Mouse (Mus musculus) NIH3T3 (cell line): ENCODE measurements at regions not wholly inside any gene's neighbourhood (a gene's known extent, or its start where the extent isn't known, plus 50 kb on each side); places are given as distances from the start of the nearest gene placed in this dataset.
A peak's percentile ranks its signal among the peaks of the same experiment; 100 is the strongest.

Source experiments
- DNase-seq: peaks from one replicate; pipeline ENCODE4 v3.0.0-alpha.2; 2012; ENCODE audit warnings: low read depth

- DNase-seq, result peak; percentile 44
Measured at GRCm38 (mm10) chr8:23504704-23505103, 1093.5 kb downstream of the Mrps31 start.

GRCm38 (mm10) chr8:23505216-23505615 is 1094.1 kb downstream of the Mrps31 start:
- no peak for DNase-seq

GRCm38 (mm10) chr8:23505966-23506365 is 1094.8 kb downstream of the Mrps31 start:
- DNase-seq, result no peak

- peak; percentile 49 for DNase-seq
Measured at GRCm38 (mm10) chr8:23507661-23508060, 1096.5 kb downstream of the Mrps31 start.

- DNase-seq, result no peak
Measured at GRCm38 (mm10) chr8:23510076-23510475, 1098.9 kb downstream of the Mrps31 start.

DNA sequence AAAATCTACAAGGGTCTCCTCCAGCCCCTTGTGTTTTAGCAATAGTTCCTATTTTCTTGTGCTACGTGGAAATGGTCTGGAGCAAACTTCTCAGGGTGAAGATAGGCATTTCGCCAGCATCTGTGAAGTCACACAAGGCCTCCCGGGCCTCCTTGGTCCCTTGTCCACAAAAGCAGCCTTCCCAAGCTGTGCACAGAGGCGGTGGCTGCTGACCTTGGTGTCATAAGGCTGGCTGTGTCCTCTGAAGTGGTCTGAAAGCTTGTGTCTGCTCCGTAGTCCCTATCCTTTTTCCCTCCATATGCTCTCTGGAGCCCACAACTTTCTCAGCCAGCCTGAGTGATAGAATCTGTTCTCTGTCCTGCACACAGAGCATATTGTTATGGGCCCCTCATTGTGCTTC is 1099.4 kb downstream of the Mrps31 start:
- DNase-seq, result no peak

- DNase-seq, result peak; percentile 42
Measured at GRCm38 (mm10) chr8:23511264-23511663, 1100.1 kb downstream of the Mrps31 start.

DNA sequence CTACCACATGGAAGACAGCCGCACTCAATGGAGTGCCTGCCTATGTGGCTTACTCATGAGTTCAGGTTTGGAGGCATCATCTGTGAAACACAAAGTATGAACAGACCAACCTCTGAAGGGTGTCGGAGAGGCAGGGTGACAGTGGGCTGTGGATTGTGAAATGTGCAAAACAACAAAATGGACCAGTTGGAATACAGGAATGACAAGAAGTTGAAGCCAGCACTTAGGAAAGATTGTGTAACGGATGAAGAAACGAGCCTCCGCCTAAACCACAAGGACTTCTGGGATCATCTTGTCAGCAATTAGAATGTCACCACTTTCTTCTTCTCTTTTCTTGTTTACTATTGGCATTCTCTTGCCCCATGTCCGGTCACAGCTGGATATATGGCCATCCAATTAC is 1100.6 kb downstream of the Mrps31 start:
- DNase-seq, result peak; percentile 17

- peak; percentile 34 for DNase-seq
Measured at GRCm38 (mm10) chr8:23516469-23516868, 1105.3 kb downstream of the Mrps31 start.

GRCm38 (mm10) chr8:23531551-23532142 is 1120.5 kb downstream of the Mrps31 start:
- DNase-seq, result peak; percentile 63

GRCm38 (mm10) chr8:23537681-23538359 is 1126.7 kb downstream of the Mrps31 start:
- no peak for DNase-seq

DNA sequence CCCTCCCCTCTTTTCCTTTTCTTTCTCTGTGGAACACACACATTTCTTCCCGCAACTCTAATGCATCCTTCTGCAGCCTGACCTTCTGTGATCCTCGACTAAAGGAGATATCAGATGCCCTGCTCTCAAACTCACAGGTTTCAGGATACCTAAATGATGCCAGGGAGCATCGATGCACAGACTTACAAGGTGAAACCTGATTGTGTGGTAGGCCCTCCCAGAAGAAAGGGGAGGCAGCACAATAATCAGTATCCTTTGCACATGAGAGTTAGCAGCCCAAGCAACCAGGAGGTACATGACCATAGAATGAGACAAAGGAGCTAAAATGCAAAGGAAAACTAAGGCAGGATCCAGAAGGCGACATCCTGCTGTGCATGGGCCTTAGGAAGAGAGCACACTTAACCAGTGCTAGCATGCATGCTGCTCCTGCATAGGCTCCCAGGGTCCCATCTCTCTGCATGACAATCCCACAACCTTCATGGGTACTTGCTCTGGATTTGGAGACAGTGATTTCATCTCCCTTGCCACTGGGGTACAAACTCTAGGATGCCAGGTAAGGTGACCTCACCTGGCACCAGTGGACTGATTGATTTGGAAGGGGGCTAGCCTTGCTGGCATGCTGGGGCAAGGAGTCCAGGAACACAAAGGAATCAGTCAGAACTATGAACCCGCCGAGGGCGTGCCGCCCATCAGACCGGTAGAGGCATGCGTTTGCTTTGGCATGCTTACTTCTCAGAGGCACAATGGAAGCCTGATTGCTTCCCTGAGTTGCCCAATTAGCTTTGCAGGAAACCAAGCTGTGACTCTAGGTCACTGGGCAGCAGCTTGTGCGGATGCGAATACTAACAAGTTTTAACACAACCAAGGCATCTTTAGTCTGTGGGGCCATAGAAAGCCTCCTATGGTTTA is 1142.7 kb downstream of the Mrps31 start:
- DNase-seq, result no peak

DNA sequence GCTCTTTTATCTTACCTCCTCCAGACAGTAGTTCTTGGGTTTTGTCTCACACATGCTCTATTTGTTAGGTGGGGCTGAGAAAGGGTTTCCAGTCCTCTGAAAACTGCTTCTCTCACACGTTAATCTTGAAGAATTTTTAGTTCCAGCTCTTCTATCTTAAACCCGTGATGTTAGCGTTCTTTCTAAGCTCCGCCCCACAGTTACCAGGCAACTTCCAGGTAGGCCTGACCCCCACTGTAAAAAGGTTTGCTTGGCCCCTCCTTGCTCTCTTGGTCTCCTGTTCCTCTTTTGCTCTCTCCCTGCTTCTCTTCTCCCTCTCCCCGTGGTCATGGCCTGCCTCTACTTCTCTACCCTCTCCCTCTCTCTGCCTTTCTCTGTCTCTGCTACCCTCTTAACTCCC is 1149.7 kb downstream of the Mrps31 start:
- DNase-seq, result no peak

GRCm38 (mm10) chr8:23561683-23562385 is 1150.7 kb downstream of the Mrps31 start:
- DNase-seq, result no peak

GRCm38 (mm10) chr8:23562504-23562903 is 1151.3 kb downstream of the Mrps31 start:
- no peak for DNase-seq

DNA sequence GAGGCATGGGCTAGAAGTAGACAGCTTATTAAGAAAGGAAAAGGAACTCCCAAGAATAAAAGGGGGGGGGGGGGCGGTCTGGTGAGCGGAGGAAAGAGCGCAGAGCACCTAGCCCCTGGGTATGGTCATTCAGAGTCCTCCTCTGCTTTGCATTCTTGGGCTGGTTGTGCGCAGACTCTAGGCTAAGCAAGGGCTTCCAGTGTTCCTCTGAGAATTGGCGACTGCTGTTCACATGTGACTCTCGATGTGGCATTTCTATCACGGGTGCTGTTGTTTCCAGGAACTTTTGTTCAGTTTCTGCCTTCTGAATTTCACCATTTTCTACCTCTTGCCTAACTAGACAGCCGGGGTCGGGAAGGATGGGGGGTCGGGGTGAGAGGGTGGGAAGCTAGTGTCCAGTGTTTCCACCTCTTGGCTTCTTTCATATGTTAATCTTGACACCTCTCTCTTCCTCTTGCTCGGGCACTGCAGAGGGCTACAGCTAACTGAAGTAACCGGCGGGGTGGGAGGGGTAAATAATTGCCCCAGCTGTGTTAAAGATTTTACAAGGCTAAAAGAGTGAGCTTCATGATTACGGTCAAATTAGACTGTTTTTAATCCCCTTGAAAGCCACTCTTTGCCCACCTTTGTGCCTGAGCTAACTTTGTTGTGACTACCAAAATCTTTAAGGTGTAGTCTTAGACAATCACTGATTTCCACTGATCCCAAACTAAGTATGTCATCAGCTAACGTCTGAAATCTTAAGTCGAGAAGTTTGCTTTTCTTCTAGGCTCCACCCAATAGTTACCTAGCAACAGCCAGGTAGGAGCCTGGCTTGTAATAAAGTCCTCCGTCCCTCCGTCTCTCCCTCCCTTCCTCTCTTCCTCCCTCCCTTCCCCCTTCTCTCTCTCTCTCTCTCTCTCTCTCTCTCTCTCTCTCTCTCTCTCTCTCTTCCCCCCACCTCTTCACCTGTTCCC is 1152.2 kb downstream of the Mrps31 start:
- no peak for DNase-seq

- no peak for DNase-seq
Measured at GRCm38 (mm10) chr8:23567906-23568305, 1156.7 kb downstream of the Mrps31 start.

DNA sequence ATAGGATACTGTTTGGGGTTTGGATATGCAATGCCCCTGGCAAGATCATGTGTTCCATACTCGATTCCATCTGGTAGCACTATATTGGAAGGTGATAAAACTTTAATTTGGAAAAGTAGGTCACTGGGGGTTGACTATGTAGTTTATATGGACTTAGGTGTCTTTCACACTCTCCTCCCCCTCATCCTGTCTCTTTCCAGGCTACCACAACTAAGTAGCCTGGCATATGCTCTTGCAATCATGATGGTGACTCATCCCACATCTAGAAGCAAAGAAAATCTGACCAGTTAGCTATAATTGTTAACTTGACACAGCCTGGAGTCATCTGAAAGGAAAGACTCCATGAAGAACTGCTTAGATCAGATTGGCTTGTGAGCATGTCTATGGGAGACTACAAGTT is 1154.3 kb downstream of the Adam3 start:
- DNase-seq, result no peak

- no peak for DNase-seq
Measured at GRCm38 (mm10) chr8:23580106-23580505, 1145.5 kb downstream of the Adam3 start.

- DNase-seq, result no peak
Measured at GRCm38 (mm10) chr8:23580701-23581100, 1145.0 kb downstream of the Adam3 start.
